Mouse (Mus musculus) thymus, adult 2 months (tissue): ENCODE measurements around the gene Fndc10.

Experiments
- CTCF ChIP-seq: fragments of 200-500 bp; IDR thresholded peaks from 2 replicates; pipeline ENCODE4 v1.5.1; 2012; ENCODE audit warnings: mild to moderate bottlenecking, control low read depth, low read length, moderate library complexity, borderline replicate concordance; ENCODE audit not compliant: control insufficient read depth, poor library complexity, insufficient read depth; ENCODE audit errors: extremely low read depth
- POLR2A ChIP-seq: fragments of 200-500 bp; IDR thresholded peaks from 2 replicates; pipeline ENCODE4 v1.6.1; 2012; ENCODE audit warnings: mild to moderate bottlenecking, low read length, control low read depth, moderate library complexity; ENCODE audit not compliant: control insufficient read depth, poor library complexity, insufficient read depth; ENCODE audit errors: extremely low read depth

DNA sequence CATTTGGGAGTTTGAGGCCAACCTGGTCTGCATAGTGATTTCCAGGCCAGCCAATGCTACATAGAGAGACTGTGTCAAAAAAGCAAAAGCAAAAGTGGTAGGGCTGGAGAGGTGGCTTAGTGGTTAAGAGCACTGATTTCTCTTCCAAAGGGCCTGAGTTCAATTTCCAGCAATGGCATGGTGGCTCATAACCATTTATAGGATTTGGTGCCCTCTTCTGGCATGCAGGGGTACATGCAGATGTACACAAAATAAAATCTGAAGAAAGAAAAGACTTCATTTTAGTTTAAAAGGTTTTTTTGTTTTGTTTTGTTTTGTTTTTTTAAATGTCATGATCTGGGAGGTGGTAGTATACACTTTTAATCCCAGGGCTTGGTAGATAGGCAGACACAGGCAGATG is 6.3 kb downstream of the Fndc10 start:
- no peak for TF ChIP-seq POLR2A
- no peak for TF ChIP-seq CTCF
